Mouse (Mus musculus): ENCODE results near the gene Dyrk1b. TPM values are rescaled to one million over a fixed set of nuclear protein-coding genes. Genes with fewer than 3 reads are reported as not detected.

Dyrk1b gene
- polyA plus RNA-seq, 1 experiment from 2014 or later, result 13.6 TPM

DNA sequence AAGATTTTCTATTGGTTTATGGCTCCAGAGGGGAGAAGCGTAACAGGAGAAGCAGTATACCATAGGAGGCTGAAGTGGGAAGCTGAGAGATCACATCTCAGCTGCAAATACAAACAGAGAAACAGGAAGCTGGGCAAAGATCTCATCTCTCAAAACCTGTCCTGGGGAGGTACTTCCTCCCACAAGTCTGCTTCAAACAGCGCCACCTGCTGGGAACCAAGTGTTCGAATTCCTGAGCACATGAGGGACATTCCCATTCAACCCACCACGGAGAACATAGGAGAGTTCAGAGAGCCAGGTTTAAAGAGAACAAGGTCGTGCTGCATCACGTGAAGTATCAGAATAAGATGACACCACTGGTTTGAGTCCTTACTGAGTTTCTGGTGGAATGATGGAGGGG, 13.9 kb upstream of the Dyrk1b start:
- no peak for ATAC-seq (ENCODE audit: low read depth)
- Histone ChIP-seq H3K9me3 (ENCODE audit: control insufficient read depth, low read length) (no peaks in the 10 kb centered on the region; the same call in 1 of the 2 replicates), H3K36me3 (ENCODE audit: control insufficient read depth, insufficient read depth, low read length) (no peaks in the 10 kb centered on the region), H3K4me2 (ENCODE audit: low read depth, low read length) (no peak overlapping the region), H3K4me1 (ENCODE audit: control insufficient read depth, insufficient read depth, low read length) (peaks cover 11% of the 10 kb centered on the region), H3K4me3 (ENCODE audit: low read depth, low read length) (no peak overlapping the region), H3K27ac (ENCODE audit: low read depth, low read length) (no peak overlapping the region), H3K9ac (replicated peaks; ENCODE audit: low read depth, low read length) (no peak overlapping the region), H3K27me3 (ENCODE audit: control insufficient read depth, insufficient read depth, low read length) (no peaks in the 10 kb centered on the region)
- 72% methylated on average over 6 of the region's 6 CpGs for WGBS

DNA sequence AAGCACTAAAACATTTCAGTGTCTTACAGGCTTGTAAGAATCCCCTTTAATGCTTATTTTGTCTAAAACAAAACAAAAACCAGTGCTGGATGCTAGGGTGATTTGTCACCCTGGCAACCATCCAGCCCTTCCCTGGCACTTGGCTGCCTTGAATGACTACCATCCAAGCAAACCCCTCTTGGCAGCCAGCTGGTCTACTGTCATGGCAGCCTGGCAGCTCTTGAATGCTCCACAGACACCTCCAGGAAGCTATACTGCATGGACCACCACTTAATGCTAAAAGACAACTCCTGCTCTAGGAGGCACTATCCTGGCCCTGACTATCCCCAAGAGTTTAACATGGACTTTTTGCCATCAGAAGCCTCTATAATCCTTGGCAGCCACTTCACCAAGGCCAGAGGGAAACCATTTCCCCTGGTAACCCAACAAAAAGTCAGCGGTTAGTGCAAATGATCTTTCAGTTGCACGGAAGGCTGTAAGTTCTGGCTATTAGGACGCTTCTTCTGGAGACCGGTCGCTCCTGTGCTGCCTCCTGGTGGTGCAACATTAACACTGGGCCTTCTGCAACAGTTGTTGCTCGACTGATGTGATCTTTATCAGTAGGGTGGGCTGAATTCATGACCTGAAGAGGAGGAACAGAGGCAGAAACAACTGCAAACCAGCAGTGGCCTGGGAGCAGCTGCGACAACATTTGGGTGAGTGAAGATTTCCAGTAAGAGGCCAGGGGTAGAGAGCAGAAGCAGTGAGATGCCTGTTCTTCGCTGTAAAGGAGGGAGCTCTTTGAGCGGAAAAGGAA, 10.8 kb upstream of the Dyrk1b start:
- peak overlapping the region; percentile 67 for H3K4me3 ChIP-seq (ENCODE audit: low read depth, low read length)
- peak; percentile 42; the same call in 1 of the 2 replicates for ATAC-seq (ENCODE audit: low read depth)
- no peaks in the 10 kb centered on the region; the same call in 1 of the 2 replicates for H3K9me3 ChIP-seq (ENCODE audit: control insufficient read depth, low read length)
- H3K27me3 ChIP-seq (ENCODE audit: control insufficient read depth, insufficient read depth, low read length), result no peaks in the 10 kb centered on the region
- peak overlapping the region; percentile 78 for H3K4me2 ChIP-seq (ENCODE audit: low read depth, low read length)
- no peaks in the 10 kb centered on the region for H3K36me3 ChIP-seq (ENCODE audit: control insufficient read depth, insufficient read depth, low read length)
- peak overlapping the region; percentile 46 for H3K9ac ChIP-seq (replicated peaks; ENCODE audit: low read depth, low read length)
- 9% methylated on average over 9 of the region's 9 CpGs for WGBS
- H3K4me1 ChIP-seq (ENCODE audit: control insufficient read depth, insufficient read depth, low read length), result peaks cover 23% of the 10 kb centered on the region
- peak overlapping the region; percentile 80 for H3K27ac ChIP-seq (ENCODE audit: low read depth, low read length)

DNA sequence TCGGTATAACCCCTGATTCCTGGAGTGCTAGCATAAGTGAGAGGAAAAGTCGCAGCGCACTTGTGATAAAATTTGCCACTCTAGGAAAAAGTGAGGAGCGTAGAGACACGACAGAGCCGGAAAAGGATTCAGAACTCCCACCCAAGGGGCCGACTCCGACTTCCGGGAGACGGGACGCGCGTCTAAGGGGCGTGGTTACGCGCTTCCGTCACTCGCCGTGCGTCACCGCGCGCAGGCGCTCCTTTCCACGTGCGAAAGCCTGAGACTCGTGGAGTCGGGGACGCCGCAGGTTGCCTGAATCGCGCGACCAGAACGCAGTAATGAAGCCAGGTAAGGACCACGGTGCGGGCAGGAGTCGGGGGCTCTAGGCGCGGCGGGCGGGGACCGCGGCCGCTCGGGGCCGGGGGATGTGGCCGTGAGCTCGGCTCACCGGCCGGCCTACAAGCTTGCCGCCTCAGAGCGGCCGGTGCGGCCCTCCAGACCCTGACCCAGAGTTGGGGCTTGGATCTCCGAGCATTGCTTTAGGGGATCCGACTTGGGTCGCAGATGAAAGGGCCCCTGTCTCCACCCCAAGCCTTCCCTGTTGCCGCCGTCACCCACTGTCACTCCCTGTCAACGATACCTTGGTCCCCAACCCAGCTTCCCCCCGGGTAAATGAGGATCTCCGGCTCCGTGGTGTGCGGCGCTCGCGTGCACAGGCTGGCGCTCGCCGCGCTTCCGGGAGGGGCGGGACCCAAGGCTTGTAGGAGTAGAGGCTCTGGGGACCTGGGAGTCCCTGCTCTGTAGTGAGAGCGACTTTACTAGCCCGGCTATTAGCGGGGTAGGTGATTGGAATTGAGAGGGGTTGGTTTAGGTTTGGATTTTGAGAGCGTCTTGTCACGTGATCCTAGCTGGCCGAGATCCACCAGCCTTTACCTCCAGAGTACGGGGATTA, 9.5 kb upstream of the Dyrk1b start, which contains the start of gene Fbl:
TSS of gene Fbl (plus strand) at position 222 of the 934 bp plus-strand sequence.
- peaks cover 23% of the 10 kb centered on the region for H3K4me1 ChIP-seq (ENCODE audit: control insufficient read depth, insufficient read depth, low read length)
- peak; percentile 90 for ATAC-seq (ENCODE audit: low read depth)
- no peaks in the 10 kb centered on the region for H3K36me3 ChIP-seq (ENCODE audit: control insufficient read depth, insufficient read depth, low read length)
- H3K9ac ChIP-seq (replicated peaks; ENCODE audit: low read depth, low read length), result peak within 1 kb of the TSS; percentile 46
- H3K27me3 ChIP-seq (ENCODE audit: control insufficient read depth, insufficient read depth, low read length), result no peaks in the 10 kb centered on the region
- H3K27ac ChIP-seq (ENCODE audit: low read depth, low read length), result peak within 1 kb of the TSS; percentile 80
- 2% methylated on average over 74 of the region's 80 CpGs for WGBS
- peak within 1 kb of the TSS; percentile 78 for H3K4me2 ChIP-seq (ENCODE audit: low read depth, low read length)
- H3K4me3 ChIP-seq (ENCODE audit: low read depth, low read length), result peak within 1 kb of the TSS; percentile 67
- H3K9me3 ChIP-seq (ENCODE audit: control insufficient read depth, low read length), result no peaks in the 10 kb centered on the region; the same call in 1 of the 2 replicates

DNA sequence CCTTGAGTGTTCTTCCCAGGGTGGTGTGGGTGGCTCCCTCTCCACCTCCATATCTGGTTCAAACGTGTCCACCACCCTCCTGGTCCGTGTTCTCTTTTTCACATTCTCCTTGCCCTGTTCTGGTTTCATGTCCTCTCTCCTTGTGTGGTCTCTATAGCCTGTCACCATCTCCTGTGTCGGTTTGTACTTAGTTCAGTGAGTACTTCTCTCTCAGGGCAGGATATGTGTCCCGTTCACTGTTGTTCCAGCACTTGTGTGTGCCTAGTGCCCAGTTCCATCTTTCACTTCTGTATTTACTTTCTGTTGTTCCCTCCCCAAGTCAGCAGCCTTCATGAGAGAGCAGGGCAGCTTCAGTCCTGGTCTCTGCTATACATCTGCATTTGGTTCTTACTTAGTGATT, 3.9 kb upstream of the Dyrk1b start:
- Histone ChIP-seq H3K4me1 (ENCODE audit: control insufficient read depth, insufficient read depth, low read length) (peaks cover 12% of the 10 kb centered on the region), H3K27ac (ENCODE audit: low read depth, low read length) (no peak overlapping the region), H3K9ac (replicated peaks; ENCODE audit: low read depth, low read length) (no peak overlapping the region), H3K4me3 (ENCODE audit: low read depth, low read length) (no peak overlapping the region), H3K9me3 (ENCODE audit: control insufficient read depth, low read length) (no peaks in the 10 kb centered on the region), H3K4me2 (ENCODE audit: low read depth, low read length) (no peak overlapping the region), H3K36me3 (ENCODE audit: control insufficient read depth, insufficient read depth, low read length) (peaks cover 19% of the 10 kb centered on the region), H3K27me3 (ENCODE audit: control insufficient read depth, insufficient read depth, low read length) (no peaks in the 10 kb centered on the region)
- ATAC-seq (ENCODE audit: low read depth), result no peak
- WGBS, result 92% methylated on average over 4 of the region's 4 CpGs

DNA sequence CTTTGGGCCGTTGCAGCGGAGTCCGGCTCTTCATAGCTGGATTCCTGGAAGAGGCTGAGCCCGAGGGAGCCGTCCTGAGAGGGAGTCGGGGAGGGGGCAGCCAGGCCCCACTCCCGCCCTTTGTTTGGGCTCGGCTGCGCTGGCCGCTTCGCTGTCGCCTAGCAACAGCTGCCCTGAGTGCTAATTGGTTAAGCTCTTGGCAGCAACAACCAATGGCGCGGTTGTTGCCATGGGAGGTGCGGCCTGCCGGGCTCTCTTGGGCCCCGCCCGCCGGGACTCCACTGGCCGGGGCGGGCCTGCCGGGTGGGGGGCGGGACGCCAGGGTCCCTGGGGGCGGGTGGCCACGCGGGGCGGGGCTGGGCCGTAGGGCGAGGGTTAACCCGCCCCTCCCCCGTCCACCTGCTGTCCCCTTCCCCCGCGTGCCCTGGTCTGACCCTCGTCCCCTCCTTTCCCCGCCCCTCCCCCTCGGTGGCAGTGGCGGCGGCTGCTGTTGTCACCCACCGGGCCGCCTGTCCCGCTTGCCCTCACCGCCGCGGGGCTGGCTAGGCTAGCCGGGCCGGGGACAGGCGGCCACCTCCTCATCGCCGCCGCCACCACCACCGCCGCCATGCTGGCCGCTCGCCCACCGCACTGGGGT, 590 bp downstream of the Dyrk1b start:
- peaks cover 51% of the 10 kb centered on the region for H3K36me3 ChIP-seq (ENCODE audit: control insufficient read depth, insufficient read depth, low read length)
- no peaks in the 10 kb centered on the region for H3K9me3 ChIP-seq (ENCODE audit: control insufficient read depth, low read length)
- peak overlapping the region; percentile 67 for H3K4me2 ChIP-seq (ENCODE audit: low read depth, low read length)
- H3K27ac ChIP-seq (ENCODE audit: low read depth, low read length), result peak overlapping the region; percentile 94
- under 1% methylated on average over 48 of the region's 56 CpGs for WGBS
- ATAC-seq (ENCODE audit: low read depth), result peak; percentile 95
- peak overlapping the region; percentile 96 for H3K9ac ChIP-seq (replicated peaks; ENCODE audit: low read depth, low read length)
- H3K27me3 ChIP-seq (ENCODE audit: control insufficient read depth, insufficient read depth, low read length), result no peaks in the 10 kb centered on the region
- H3K4me3 ChIP-seq (ENCODE audit: low read depth, low read length), result peak overlapping the region; percentile 100
- H3K4me1 ChIP-seq (ENCODE audit: control insufficient read depth, insufficient read depth, low read length), result peaks cover 10% of the 10 kb centered on the region

DNA sequence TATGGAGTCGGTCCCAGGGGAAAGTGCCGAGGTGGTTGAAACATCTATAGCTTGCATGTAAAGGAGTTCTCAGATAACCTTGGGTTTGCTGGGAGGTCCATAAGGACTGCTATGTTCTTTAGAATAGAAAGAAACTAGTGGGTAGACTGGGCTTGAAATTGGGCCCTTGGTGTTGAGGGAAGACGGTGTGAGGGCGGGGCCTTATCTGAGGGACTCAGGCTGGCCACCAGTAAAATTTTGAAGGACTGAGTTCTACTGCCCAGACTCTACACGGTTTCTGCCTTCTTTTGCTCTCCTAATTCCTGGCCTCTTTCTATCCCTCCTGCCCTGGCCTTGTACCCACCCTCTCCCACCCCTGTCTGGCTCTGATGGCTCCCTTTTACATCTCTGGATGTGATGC, 1.6 kb downstream of the Dyrk1b start:
- Histone ChIP-seq H3K4me2 (ENCODE audit: low read depth, low read length) (peak overlapping the region; percentile 67), H3K4me3 (ENCODE audit: low read depth, low read length) (peak overlapping the region; percentile 100), H3K27ac (ENCODE audit: low read depth, low read length) (no peak overlapping the region; the same call in 1 of the 2 replicates), H3K36me3 (ENCODE audit: control insufficient read depth, insufficient read depth, low read length) (peaks cover 58% of the 10 kb centered on the region), H3K9ac (replicated peaks; ENCODE audit: low read depth, low read length) (peak overlapping the region; percentile 96), H3K27me3 (ENCODE audit: control insufficient read depth, insufficient read depth, low read length) (no peaks in the 10 kb centered on the region), H3K9me3 (ENCODE audit: control insufficient read depth, low read length) (no peaks in the 10 kb centered on the region), H3K4me1 (ENCODE audit: control insufficient read depth, insufficient read depth, low read length) (peaks cover 10% of the 10 kb centered on the region)
- ATAC-seq (ENCODE audit: low read depth), result no peak
- 78% methylated on average over 5 of the region's 5 CpGs for WGBS

DNA sequence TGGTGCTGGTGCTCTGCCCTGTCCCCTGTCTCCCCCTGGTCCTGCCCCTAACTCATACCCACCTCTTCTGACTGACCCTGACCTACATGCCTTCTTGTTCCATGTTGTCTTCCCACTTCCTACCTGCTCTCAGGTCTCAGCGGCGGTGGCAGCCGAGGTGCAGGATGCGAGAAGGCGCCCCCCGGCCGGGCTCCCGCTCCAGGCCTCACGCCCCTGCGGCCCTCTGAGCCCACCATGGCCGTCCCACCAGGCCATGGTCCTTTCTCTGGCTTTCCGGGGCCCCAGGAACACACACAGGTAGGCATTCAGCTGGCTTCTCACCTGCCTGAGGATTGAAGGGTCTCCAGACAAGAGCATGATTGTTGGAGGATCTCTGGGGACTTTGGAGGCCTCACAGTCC, 2.1 kb downstream of the Dyrk1b start:
- H3K27me3 ChIP-seq (ENCODE audit: control insufficient read depth, insufficient read depth, low read length), result no peaks in the 10 kb centered on the region
- H3K4me2 ChIP-seq (ENCODE audit: low read depth, low read length), result peak overlapping the region; percentile 67; the same call in 1 of the 2 replicates
- H3K27ac ChIP-seq (ENCODE audit: low read depth, low read length), result no peak overlapping the region
- H3K9ac ChIP-seq (replicated peaks; ENCODE audit: low read depth, low read length), result no peak overlapping the region
- H3K9me3 ChIP-seq (ENCODE audit: control insufficient read depth, low read length), result no peaks in the 10 kb centered on the region
- no peak overlapping the region for H3K4me3 ChIP-seq (ENCODE audit: low read depth, low read length)
- WGBS, result over 99% methylated on average over 12 of the region's 12 CpGs
- ATAC-seq (ENCODE audit: low read depth), result no peak
- peaks cover 10% of the 10 kb centered on the region for H3K4me1 ChIP-seq (ENCODE audit: control insufficient read depth, insufficient read depth, low read length)
- H3K36me3 ChIP-seq (ENCODE audit: control insufficient read depth, insufficient read depth, low read length), result peaks cover 58% of the 10 kb centered on the region

DNA sequence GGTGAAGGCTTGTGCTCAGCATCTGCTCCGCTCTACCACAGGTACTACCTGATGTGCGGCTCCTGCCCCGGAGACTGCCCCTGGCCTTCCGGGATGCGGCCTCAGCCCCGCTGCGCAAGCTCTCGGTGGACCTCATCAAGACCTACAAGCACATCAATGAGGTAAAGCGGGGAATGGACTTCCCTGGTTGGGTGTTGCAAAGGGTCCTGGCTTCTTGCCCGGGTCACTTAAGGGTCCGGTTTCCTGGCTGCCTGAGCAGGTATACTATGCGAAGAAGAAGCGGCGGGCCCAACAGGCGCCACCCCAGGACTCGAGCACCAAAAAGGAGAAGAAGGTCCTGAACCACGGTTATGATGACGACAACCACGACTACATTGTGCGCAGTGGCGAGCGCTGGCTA, 3.1 kb downstream of the Dyrk1b start:
- WGBS, result 97% methylated on average over 21 of the region's 22 CpGs
- Histone ChIP-seq H3K9ac (replicated peaks; ENCODE audit: low read depth, low read length) (no peak overlapping the region), H3K27me3 (ENCODE audit: control insufficient read depth, insufficient read depth, low read length) (no peaks in the 10 kb centered on the region), H3K4me1 (ENCODE audit: control insufficient read depth, insufficient read depth, low read length) (peaks cover 10% of the 10 kb centered on the region), H3K4me2 (ENCODE audit: low read depth, low read length) (no peak overlapping the region), H3K4me3 (ENCODE audit: low read depth, low read length) (no peak overlapping the region), H3K36me3 (ENCODE audit: control insufficient read depth, insufficient read depth, low read length) (peaks cover 62% of the 10 kb centered on the region), H3K9me3 (ENCODE audit: control insufficient read depth, low read length) (no peaks in the 10 kb centered on the region), H3K27ac (ENCODE audit: low read depth, low read length) (no peak overlapping the region)
- ATAC-seq (ENCODE audit: low read depth), result no peak

Data from neural tube, embryonic 14.5 days (tissue).